Mouse (Mus musculus) ES-E14 (cell line): ENCODE results near the gene Zfp330. TPM values are rescaled to one million over a fixed set of nuclear protein-coding genes. Genes with fewer than 3 reads are reported as not detected.

Source experiments
- DNase-seq: peaks from one replicate; pipeline ENCODE4 v3.0.0-alpha.2; 2013; ENCODE audit warnings: low read depth, low spot score
- H3K27ac ChIP-seq: 2 replicates; pipeline ENCODE4 v1.5.1; 2012; ENCODE audit warnings: low read depth, mild to moderate bottlenecking, low read length, moderate library complexity, mixed read lengths; ENCODE audit not compliant: poor library complexity, insufficient read depth, severe bottlenecking
- H3K36me3 ChIP-seq: 2 replicates; pipeline ENCODE4 v1.6.1; 2012; ENCODE audit warnings: mild to moderate bottlenecking, low read length, moderate library complexity, mixed read lengths; ENCODE audit not compliant: control insufficient read depth, poor library complexity, insufficient read depth, severe bottlenecking
- H3K4me1 ChIP-seq, 2 experiments: fragments of 150-350 bp in 1 of 2; sonication (generic) in 1 of 2; 2 replicates each; pipeline ENCODE4 v1.6.1; 2012; ENCODE audit warnings: low read length in 2 of 2, mild to moderate bottlenecking in 1 of 2, mixed read lengths in 1 of 2; ENCODE audit not compliant: control insufficient read depth in 2 of 2, insufficient read depth in 2 of 2, poor library complexity in 1 of 2
- H3K4me3 ChIP-seq, 2 experiments: fragments of 150-350 bp in 1 of 2; sonication (generic) in 1 of 2; 2 replicates each; pipeline ENCODE4 v1.5.1; 2012; ENCODE audit warnings: low read length in 2 of 2, low read depth in 1 of 2, mild to moderate bottlenecking in 1 of 2, mixed read lengths in 1 of 2; ENCODE audit not compliant: insufficient read depth in 1 of 2, poor library complexity in 1 of 2, severe bottlenecking in 1 of 2
- H3K9ac ChIP-seq: 2 replicates; pipeline ENCODE4 v1.6.1; 2012; ENCODE audit warnings: low read depth, mild to moderate bottlenecking, low read length, mixed read lengths; ENCODE audit not compliant: poor library complexity, insufficient read depth, severe bottlenecking
- H3K9me3 ChIP-seq: fragments of 150-350 bp; sonication (generic); 2 replicates; pipeline ENCODE4 v1.6.1; 2012; ENCODE audit warnings: low read depth, mild to moderate bottlenecking, low read length; ENCODE audit not compliant: control insufficient read depth, insufficient read depth
- CHD2 ChIP-seq: IDR thresholded peaks from 2 replicates; pipeline ENCODE4 v1.6.1; 2014; ENCODE audit warnings: mild to moderate bottlenecking, low read depth, low read length, inconsistent platforms
- HCFC1 ChIP-seq: IDR thresholded peaks from 2 replicates; pipeline ENCODE4 v1.6.1; 2012; ENCODE audit warnings: low read length, inconsistent platforms, borderline replicate concordance; ENCODE audit not compliant: insufficient read depth
- MAFK ChIP-seq: IDR thresholded peaks from 2 replicates; pipeline ENCODE4 v1.6.1; 2014; ENCODE audit warnings: mild to moderate bottlenecking, low read depth, low read length, inconsistent platforms; ENCODE audit not compliant: insufficient read depth
- ZC3H11A ChIP-seq: IDR thresholded peaks from 2 replicates; pipeline ENCODE4 v1.6.1; 2012; ENCODE audit warnings: low read depth, mild to moderate bottlenecking, inconsistent platforms, low read length, borderline replicate concordance
- ZNF384 ChIP-seq: IDR thresholded peaks from 2 replicates; pipeline ENCODE4 v1.6.1; 2012; ENCODE audit warnings: low read depth, low read length, inconsistent platforms
- in situ Hi-C, 2 experiments: fragments of 600-800 bp; cut with MboI; formaldehyde crosslinking; loops; one replicate each; pipeline ENCODE4 v1.15.1; 2025; ENCODE audit warnings: low sequenced_read_pairs in 2 of 2, inconsistent platforms in 1 of 2; ENCODE audit not compliant: unreplicated experiment in 2 of 2
- total RNA-seq: library from RNA; depleted of rRNA; stranded (reverse); fragments of 300-350 nt; gene quantifications from 2 replicates; pipeline ENCODE4 v1.2.3, GENCODE M21; 2012

Zfp330 gene
- total RNA-seq, 1 experiment = 65.1 TPM

GRCm38 (mm10) chr8:82770886-82771285, 3.1 kb downstream of the Zfp330 start:
- Histone ChIP-seq H3K36me3 (peaks cover 30% of the 10 kb centered on the region), H3K27ac (no peak overlapping the region), H3K9ac (no peak overlapping the region), H3K4me3 (no peak overlapping the region), H3K9me3 (no peaks in the 10 kb centered on the region), H3K4me1 (peaks cover 2 to 8% of the 10 kb centered on the region in 2 experiments; a peak in 3 of 4 replicates)
- DNase-seq = no peak
- in situ Hi-C loops = no loop called here
- TF ChIP-seq ZNF384 (no peak), ZC3H11A (no peak), CHD2 (no peak), HCFC1 (no peak), MAFK (no peak)

- Histone ChIP-seq H3K9me3 (no peaks in the 10 kb centered on the region), H3K36me3 (peaks cover 2% of the 10 kb centered on the region), H3K4me1 (no peaks in the 10 kb centered on the region), H3K27ac (no peak overlapping the region), H3K9ac (no peak overlapping the region), H3K4me3 (no peak overlapping the region)
- DNase-seq = no peak
- in situ Hi-C loops = no loop called here
- TF ChIP-seq ZC3H11A (no peak), CHD2 (no peak), HCFC1 (no peak), MAFK (no peak)
These were observed 14.9 kb downstream of the Zfp330 start for GRCm38 (mm10) chr8:82759071-82759470.

GRCm38 (mm10) chr8:82754946-82755345, 19.0 kb downstream of the Zfp330 start:
- DNase-seq = no peak
- Histone ChIP-seq H3K27ac (no peak overlapping the region), H3K9me3 (no peaks in the 10 kb centered on the region), H3K4me1 (no peaks in the 10 kb centered on the region), H3K9ac (no peak overlapping the region), H3K4me3 (no peak overlapping the region), H3K36me3 (no peaks in the 10 kb centered on the region)
- in situ Hi-C loops = no loop called here
- TF ChIP-seq CHD2 (no peak), ZNF384 (no peak), HCFC1 (no peak), ZC3H11A (no peak), MAFK (no peak)

GRCm38 (mm10) chr8:82746617-82747016, 27.3 kb downstream of the Zfp330 start:
- in situ Hi-C loops = loop anchor here in 1 of 2 experiments (10.0 kb wide), 1 partner anchor 392 kb away; no protein-coding TSS in a partner anchor
- no peaks in the 10 kb centered on the region for H3K4me1 ChIP-seq
- H3K9me3 ChIP-seq = no peaks in the 10 kb centered on the region
- no peak overlapping the region for H3K9ac ChIP-seq
- no peak overlapping the region for H3K27ac ChIP-seq
- H3K36me3 ChIP-seq = no peaks in the 10 kb centered on the region
- TF ChIP-seq HCFC1 (no peak), CHD2 (no peak), ZNF384 (no peak), MAFK (no peak), ZC3H11A (no peak)
- DNase-seq = no peak
- H3K4me3 ChIP-seq = no peak overlapping the region
